Comparison of ENCODE assay signal across 9 mouse cellular contexts in the genomic region with DNA sequence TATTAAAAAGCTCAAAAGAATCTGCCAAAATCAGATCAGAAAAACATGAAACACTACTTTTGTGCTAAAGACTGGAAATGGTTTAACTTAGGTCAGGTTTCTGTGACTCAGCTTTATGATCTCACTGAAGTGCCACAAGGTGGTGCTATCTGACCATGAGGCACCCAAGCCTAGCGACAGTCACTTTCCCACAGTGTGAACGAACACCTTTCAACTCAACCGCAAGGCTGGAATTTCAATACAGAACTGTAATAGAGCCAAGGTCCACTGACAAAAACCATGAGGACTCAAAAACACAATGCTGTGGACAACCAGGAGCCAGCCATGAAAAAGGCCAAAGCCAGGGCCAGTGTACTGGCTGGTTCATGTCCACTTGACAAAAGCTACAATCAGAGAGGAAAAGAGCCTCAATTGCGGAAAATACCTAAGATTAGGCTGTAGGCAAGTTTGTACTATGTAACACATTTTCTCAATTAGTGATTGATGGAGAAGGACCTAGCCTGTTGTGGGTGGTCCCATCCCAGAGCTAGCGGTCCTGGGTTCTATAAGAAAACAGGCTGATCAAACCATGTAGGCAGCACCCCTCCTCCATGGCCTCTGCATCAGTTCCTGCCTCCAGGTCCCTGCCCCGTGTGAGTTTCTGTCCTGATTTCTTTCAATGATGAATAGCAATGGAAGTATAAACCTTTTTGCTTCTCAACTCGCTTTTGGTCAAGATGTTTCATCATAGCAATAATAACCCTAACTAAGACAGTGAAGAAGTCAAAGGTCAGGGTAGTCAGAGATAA. TPM values are rescaled to one million over a fixed set of nuclear protein-coding genes. Genes with fewer than 3 reads are reported as not detected.
DNase-seq lines count a peak whose midpoint lies in the region; ATAC-seq lines count a peak whose summit lies in the region.
"Had no signal": no experiment of that assay in that cellular context is flagged by ENCODE, and none has a peak within 500 bp of the region (broad histone marks: within the 10 kb centered on the region; RNA-seq: fewer than 3 reads in every experiment).

No protein-coding gene starts in this region.

- no peak overlapping the region for H3K4me3 ChIP-seq in heart, embryonic 11.5 days (ENCODE audit: low read depth, low read length)
- H3K4me3 ChIP-seq: limb, embryonic 13.5 days had no signal

- no peaks in the 10 kb centered on the region for H3K27me3 ChIP-seq in heart, embryonic 11.5 days (ENCODE audit: control insufficient read depth, insufficient read depth, low read length)
- H3K27me3 ChIP-seq: limb, embryonic 13.5 days had no signal

- ATAC-seq in heart, embryonic 11.5 days (replicated peaks; ENCODE audit: insufficient number of reproducible peaks, low FRiP score, low TSS enrichment), result no peak

- 62% methylated on average over 7 of the region's 7 CpGs for WGBS in heart, embryonic 11.5 days (ENCODE audit: insufficient replicate concordance)
- WGBS in large intestine, adult 2 months, result 35% methylated on average over 7 of the region's 7 CpGs

- peak; percentile 91 for DNase-seq in heart, adult 11 months
- peak; percentile 76 for DNase-seq in CD4-positive helper T cell, adult 2 months (ENCODE audit: low read depth, low spot score)
- peak; percentile 62 to 70 for DNase-seq in adrenal gland, postnatal 36 days
- DNase-seq in heart, adult 8-10 months (ENCODE audit: low spot score), result peak; percentile 54
- DNase-seq in large intestine, adult 2 months (ENCODE audit: low read depth, low spot score), result peak; percentile 51
- DNase-seq in mesoderm, embryonic 11.5 days (ENCODE audit: low read depth, low spot score), result peak; percentile 43
- DNase-seq in yolk sac, embryonic 10.5 days (ENCODE audit: low spot score), result peak; percentile 20

- no peak overlapping the region for H3K4me2 ChIP-seq in heart, embryonic 11.5 days
- H3K4me2 ChIP-seq: limb, embryonic 13.5 days had no signal

- H3K9ac ChIP-seq in heart, embryonic 11.5 days (ENCODE audit: low read depth, low read length), result no peak overlapping the region
- H3K9ac ChIP-seq: limb, embryonic 13.5 days had no signal

- no peaks in the 10 kb centered on the region for H3K9me3 ChIP-seq in heart, embryonic 11.5 days (replicated peaks; ENCODE audit: control insufficient read depth, low read length)
- H3K9me3 ChIP-seq: limb, embryonic 13.5 days had no signal

- peaks cover 26% of the 10 kb centered on the region for H3K36me3 ChIP-seq in heart, embryonic 11.5 days (ENCODE audit: control insufficient read depth, insufficient read depth, low read length)

- no peaks in the 10 kb centered on the region for H3K4me1 ChIP-seq in heart, embryonic 11.5 days (ENCODE audit: control insufficient read depth, insufficient read depth, low read length)

- no peak overlapping the region for H3K27ac ChIP-seq in heart, embryonic 11.5 days (ENCODE audit: low read depth, low read length)
- H3K27ac ChIP-seq: limb, embryonic 13.5 days had no signal

RNA-seq across cellular contexts. Expression of a gene that starts 18.1 kb away (rescaled TPM):
- polyA plus RNA-seq in heart, embryonic 11.5 days (2014; fragmentation: Nextera tagmentation; extraction: Ambion mirVana), result 2.7 and 3.1 TPM in 2 replicates
- 1 to 10 TPM; 2.9 to 3.8 TPM for total RNA-seq in adrenal gland, postnatal 36 days (2021)
- total RNA-seq in heart, adult 8-10 months (2022), result 1 to 10 TPM; 1.6 to 2.2 (median 2.1) TPM
- polyA plus RNA-seq in large intestine, adult 2 months (2012; rRNA removed), result 2.4 and 5.0 TPM in 2 replicates

RNA-seq across cellular contexts. Expression of a gene that starts 21.2 kb away (rescaled TPM):
- 131 and 155 TPM in 2 replicates for polyA plus RNA-seq in heart, embryonic 11.5 days (2014; fragmentation: Nextera tagmentation; extraction: Ambion mirVana)
- total RNA-seq in adrenal gland, postnatal 36 days (2021), result 100 to 1,000 TPM; 186 to 192 TPM
- 100 to 1,000 TPM; 112 to 128 (median 121) TPM for total RNA-seq in heart, adult 8-10 months (2022)
- polyA plus RNA-seq in large intestine, adult 2 months (2012; rRNA removed), result 35.4 and 48.1 TPM in 2 replicates

RNA-seq across cellular contexts. Expression of a gene that starts 33.8 kb away (rescaled TPM):
- polyA plus RNA-seq in heart, embryonic 11.5 days (2014; fragmentation: Nextera tagmentation; extraction: Ambion mirVana), result 31.9 and 33.5 TPM in 2 replicates
- total RNA-seq in adrenal gland, postnatal 36 days (2021), result 10 to 100 TPM; 24.1 to 29.0 TPM
- total RNA-seq in heart, adult 8-10 months (2022), result 10 to 100 TPM in 1 of 4 experiments, 1 to 10 TPM in 3; 7.3 to 12.4 (median 9.0) TPM
- 21.2 and 24.3 TPM in 2 replicates for polyA plus RNA-seq in large intestine, adult 2 months (2012; rRNA removed)

Comparison
In these comparisons a context has a peak if more than half of its experiments do, and no peak if none do; other contexts are left out.
1. DNase-seq: peak in every context shown above with its lines; median percentile 91 in heart, adult 11 months; 76 in CD4-positive helper T cell, adult 2 months; 66 in adrenal gland, postnatal 36 days; 54 in heart, adult 8-10 months; 51 in large intestine, adult 2 months; 43 in mesoderm, embryonic 11.5 days; 20 in yolk sac, embryonic 10.5 days.